Mouse (Mus musculus) retina, adult 2 months (tissue): ENCODE results near the gene Kcns3.
"Not testable (repeated sequence)": the region's sequence is repeated elsewhere in the genome, so short reads cannot be mapped to it uniquely, and the experiment has no call there.

Experiments used
- DNase-seq: peaks from one replicate; pipeline ENCODE4 v3.0.0-alpha.2; 2012; ENCODE audit warnings: low read depth, low spot score

Kcns3 gene

DNA sequence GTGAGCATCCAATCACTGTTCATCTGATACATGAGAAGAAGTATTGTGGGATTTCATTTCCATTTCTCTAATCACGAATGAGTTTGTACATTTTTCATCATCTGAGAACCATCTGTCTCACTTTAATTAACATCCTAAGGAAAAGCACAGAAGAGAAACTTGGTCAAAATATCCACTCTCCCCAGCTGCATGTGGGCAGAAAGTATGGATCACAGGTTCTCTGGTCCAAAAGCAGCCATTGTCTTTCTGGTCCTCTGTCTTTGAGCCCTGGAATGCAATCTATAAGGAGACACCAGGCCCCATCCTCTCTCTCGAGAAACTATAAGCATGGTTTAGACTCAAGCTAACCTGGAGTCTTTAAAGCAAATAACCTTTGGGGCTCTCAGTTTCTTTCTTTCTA lies 79.8 kb downstream of the Kcns3 start:
- DNase-seq: no peak

DNA sequence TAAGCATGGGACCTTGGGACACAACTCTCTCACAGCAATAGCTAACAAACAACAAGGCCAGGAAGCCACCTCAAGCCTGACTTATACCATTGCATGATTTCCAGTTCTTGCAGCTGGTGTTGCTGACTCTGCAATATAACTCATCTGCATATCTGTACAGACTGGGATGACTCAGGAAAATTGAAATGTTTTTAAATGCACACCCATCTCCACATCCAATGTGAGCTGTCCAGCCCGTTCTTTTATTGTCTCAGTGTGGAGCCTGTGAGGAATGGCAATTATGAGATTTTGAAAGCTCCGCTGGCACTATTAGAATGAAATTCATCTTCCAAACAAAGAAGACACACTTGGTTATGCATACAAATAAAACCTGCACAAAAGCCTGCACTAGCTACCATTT lies 84.0 kb downstream of the Kcns3 start:
- no peak for DNase-seq

DNA sequence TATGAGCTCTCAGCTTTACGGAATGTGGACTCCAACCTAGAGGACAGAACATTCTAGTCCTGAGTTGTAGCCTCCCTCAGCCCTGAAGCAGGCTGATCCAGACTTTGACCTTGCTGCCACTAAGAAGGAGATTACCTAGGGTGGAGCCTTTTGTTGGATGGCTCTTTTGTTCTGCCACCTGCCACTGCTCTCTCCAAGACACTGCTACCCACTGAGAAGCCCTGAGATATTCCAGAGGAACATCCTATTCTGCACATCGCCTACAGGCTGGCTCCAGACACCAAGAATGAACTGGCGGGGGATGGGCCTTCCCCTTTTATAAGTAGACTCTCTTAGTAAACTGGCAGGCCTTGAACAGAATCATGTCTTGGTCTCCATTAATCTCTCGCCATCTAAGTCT lies 98.2 kb downstream of the Kcns3 start:
- not testable (repeated sequence) for DNase-seq

DNA sequence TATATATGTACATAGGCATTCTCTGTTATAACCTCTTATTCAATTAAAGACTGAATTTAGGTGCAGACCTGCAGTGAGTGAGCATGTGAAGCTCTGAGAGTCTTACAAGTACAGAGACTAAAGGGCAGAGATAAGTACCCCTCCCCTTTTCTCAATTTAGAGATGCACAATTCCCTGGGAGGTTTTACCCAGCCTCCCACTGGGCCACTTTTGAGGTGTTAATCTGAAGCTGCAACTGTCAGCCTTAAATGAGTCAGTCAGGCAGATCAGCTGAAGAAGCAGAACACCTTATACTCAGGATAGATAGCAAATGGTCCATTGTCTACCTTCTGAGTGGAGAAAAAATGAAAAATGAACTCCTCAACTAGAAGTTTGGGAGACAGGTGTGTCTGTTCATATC lies 109.0 kb downstream of the Kcns3 start:
- DNase-seq: no peak
